Mouse (Mus musculus) C2C12 (cell line): ENCODE results near the gene Ntrk2.

ENCODE experiments used
- CEBPB ChIP-seq: IDR thresholded peaks from one replicate; pipeline ENCODE4 v1.6.1; 2011; ENCODE audit warnings: low read depth, mild to moderate bottlenecking, control low read depth, moderate library complexity
- CTCF ChIP-seq: IDR thresholded peaks from one replicate; pipeline ENCODE4 v1.5.1; 2011; ENCODE audit not compliant: control insufficient read depth, insufficient read depth, insufficient read length
- MAX ChIP-seq: IDR thresholded peaks from one replicate; pipeline ENCODE4 v1.6.1; 2011; ENCODE audit warnings: mild to moderate bottlenecking, control low read depth
- MYOD1 ChIP-seq: IDR thresholded peaks from one replicate; pipeline ENCODE4 v1.6.1; 2011; ENCODE audit warnings: low read depth; ENCODE audit not compliant: control insufficient read depth, insufficient read length
- MYOG ChIP-seq: IDR thresholded peaks from one replicate; pipeline ENCODE4 v1.6.1; 2011; ENCODE audit not compliant: control insufficient read depth, insufficient read length; ENCODE audit errors: extremely low read depth
- USF1 ChIP-seq: IDR thresholded peaks from one replicate; pipeline ENCODE4 v1.6.1; 2011; ENCODE audit warnings: low read depth, mild to moderate bottlenecking, control low read depth, moderate library complexity

- TF ChIP-seq MYOG: no peak
- TF ChIP-seq CTCF: no peak
- no peak for TF ChIP-seq USF1
- no peak for TF ChIP-seq CEBPB
- TF ChIP-seq MAX: no peak
- TF ChIP-seq MYOD1: no peak
Observed at GRCm38 (mm10) chr13:58938464-58938863, 132.1 kb downstream of the Ntrk2 start.
